Mouse (Mus musculus) layer of hippocampus, postnatal 36 days (tissue): Measurements from ENCODE around the gene Zfp217. TPM values are rescaled to one million over a fixed set of nuclear protein-coding genes. Genes with fewer than 3 reads are reported as not detected.

Source experiments
- DNase-seq, 2 experiments: peaks; one replicate each; pipeline ENCODE4 v3.0.0; 2022
- total RNA-seq, 2 experiments: library from RNA; stranded (reverse); gene quantifications; 2 replicates each; pipeline ENCODE4 v1.2.3; 2021

Gene Zfp217
- total RNA-seq, 2 experiments from 2014 or later = 2.3 to 2.5 TPM

- DNase-seq = no peak
These were observed 15.2 kb downstream of the Zfp217 start for GRCm38 (mm10) chr2:170132716-170133092.

GRCm38 (mm10) chr2:170131981-170132460 is 15.9 kb downstream of the Zfp217 start:
- no peak for DNase-seq

- DNase-seq = peak; percentile 51 to 57
These were observed 16.9 kb downstream of the Zfp217 start for GRCm38 (mm10) chr2:170130780-170131645.

- DNase-seq = no peak
These were observed 17.8 kb downstream of the Zfp217 start for GRCm38 (mm10) chr2:170129923-170130779.

- no peak for DNase-seq
These were observed 18.5 kb downstream of the Zfp217 start for GRCm38 (mm10) chr2:170129248-170129922.

GRCm38 (mm10) chr2:170128461-170129247 is 19.2 kb downstream of the Zfp217 start:
- no peak for DNase-seq

GRCm38 (mm10) chr2:170127523-170127922 is 20.4 kb downstream of the Zfp217 start:
- no peak for DNase-seq

GRCm38 (mm10) chr2:170126266-170126665 is 21.6 kb downstream of the Zfp217 start:
- DNase-seq = no peak

GRCm38 (mm10) chr2:170122197-170122596 is 25.7 kb downstream of the Zfp217 start:
- no peak for DNase-seq

- no peak for DNase-seq
These were observed 27.5 kb downstream of the Zfp217 start for GRCm38 (mm10) chr2:170120139-170121027.

- peak; percentile 65 to 68 for DNase-seq
These were observed 31.1 kb downstream of the Zfp217 start for GRCm38 (mm10) chr2:170116704-170117281.

GRCm38 (mm10) chr2:170110306-170110705 is 37.6 kb downstream of the Zfp217 start:
- no peak for DNase-seq

GRCm38 (mm10) chr2:170109528-170109927 is 38.4 kb downstream of the Zfp217 start:
- DNase-seq = no peak

GRCm38 (mm10) chr2:170107791-170108190 is 40.1 kb downstream of the Zfp217 start:
- no peak for DNase-seq

GRCm38 (mm10) chr2:170106000-170106399 is 41.9 kb downstream of the Zfp217 start:
- DNase-seq = no peak

- no peak for DNase-seq
These were observed 43.5 kb downstream of the Zfp217 start for GRCm38 (mm10) chr2:170104396-170104795.

- peak; percentile 44 to 54 for DNase-seq
These were observed 44.1 kb downstream of the Zfp217 start for GRCm38 (mm10) chr2:170103852-170104251.

GRCm38 (mm10) chr2:170103341-170103740 is 44.6 kb downstream of the Zfp217 start:
- no peak for DNase-seq

GRCm38 (mm10) chr2:170101932-170102331 is 46.0 kb downstream of the Zfp217 start:
- no peak for DNase-seq

- peak; percentile 82 to 90 for DNase-seq
These were observed 46.8 kb downstream of the Zfp217 start for GRCm38 (mm10) chr2:170101132-170101531.
